8 mouse cellular contexts compared by ENCODE assay signal in the genomic region with DNA sequence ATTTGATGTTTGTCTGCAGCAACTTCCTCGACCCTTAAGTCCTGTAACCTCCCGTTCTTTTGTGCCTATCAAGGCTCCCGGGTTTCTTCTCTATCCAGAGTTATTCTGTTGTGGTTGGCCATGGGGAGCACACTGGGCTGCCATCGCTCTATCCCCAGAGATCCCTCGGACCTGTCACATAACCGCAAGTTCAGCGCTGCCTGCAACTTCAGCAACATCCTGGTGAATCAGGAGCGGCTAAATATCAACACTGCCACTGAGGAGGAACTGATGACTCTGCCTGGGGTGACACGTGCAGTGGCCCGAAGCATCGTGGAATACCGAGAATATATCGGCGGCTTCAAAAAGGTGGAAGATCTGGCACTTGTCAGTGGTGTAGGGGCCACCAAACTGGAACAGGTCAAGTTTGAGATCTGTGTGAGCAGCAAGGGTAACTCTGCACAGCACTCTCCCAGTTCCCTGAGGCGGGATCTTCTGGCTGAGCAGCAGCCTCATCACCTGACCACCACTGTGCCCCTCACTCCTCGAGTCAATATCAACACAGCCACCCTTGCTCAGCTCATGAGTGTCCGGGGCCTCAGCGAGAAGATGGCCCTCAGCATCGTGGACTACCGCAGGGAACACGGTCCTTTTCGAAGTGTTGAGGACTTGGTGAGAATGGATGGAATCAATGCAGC. TPM values are rescaled to one million over a fixed set of nuclear protein-coding genes. Genes with fewer than 3 reads are reported as not detected.
DNase-seq lines count a peak whose midpoint lies in the region; ATAC-seq and TF ChIP-seq lines count a peak whose summit lies in the region.

No protein-coding gene starts in this region.

- TF ChIP-seq CTCF in layer of hippocampus, adult 2 months (conservative IDR thresholded peaks at IDR 0.05): no peak
- no peak for TF ChIP-seq CTCF in lung, postnatal 0 days (IDR thresholded peaks at IDR 0.05)

- no peaks in the 10 kb centered on the region for H3K27me3 ChIP-seq in lung, postnatal 0 days (replicated peaks; ENCODE audit: insufficient read depth, low read length)
- H3K27me3 ChIP-seq in stomach, embryonic 15.5 days (replicated peaks): no peaks in the 10 kb centered on the region

- H3K36me3 ChIP-seq in lung, postnatal 0 days (ENCODE audit: insufficient read depth, low read length): no peaks in the 10 kb centered on the region
- H3K36me3 ChIP-seq in stomach, embryonic 15.5 days: no peaks in the 10 kb centered on the region

- no peak for DNase-seq in layer of hippocampus, adult 2 months (ENCODE audit: low spot score in 2 of 2)
- DNase-seq in layer of hippocampus, adult 9-10 months (ENCODE audit: low spot score): no peak
- peak; percentile 30 for DNase-seq in heart, postnatal 4 days
- DNase-seq in lung, postnatal 0 days (ENCODE audit: low spot score): peak; percentile 25
- DNase-seq in yolk sac, embryonic 10.5 days (ENCODE audit: low spot score): no peak
- no peak for DNase-seq in spleen, postnatal 4 days (ENCODE audit: low spot score in 2 of 2)

- peak overlapping the region; percentile 91 for H3K4me3 ChIP-seq in layer of hippocampus, adult 2 months
- peak overlapping the region; percentile 71 for H3K4me3 ChIP-seq in lung, postnatal 0 days (ENCODE audit: low read depth, low read length)
- peak overlapping the region; percentile 73 for H3K4me3 ChIP-seq in stomach, embryonic 15.5 days (replicated peaks)

- H3K9ac ChIP-seq in lung, postnatal 0 days (replicated peaks; ENCODE audit: low read depth): peak overlapping the region; percentile 59; the same call in 1 of the 2 replicates
- H3K9ac ChIP-seq in stomach, embryonic 15.5 days: no peak overlapping the region

- WGBS in lung, postnatal 0 days: 43% methylated on average over 22 of the region's 22 CpGs
- 49% methylated on average over 22 of the region's 22 CpGs for WGBS in stomach, embryonic 15.5 days

- ATAC-seq in common myeloid progenitor, adult 5-6 weeks (replicated peaks; ENCODE audit: low read depth, poor library complexity, severe bottlenecking): peak; percentile 36
- no peak for ATAC-seq in lung, postnatal 0 days
- no peak for ATAC-seq in stomach, embryonic 15.5 days (ENCODE audit: insufficient read depth, low FRiP score, low read depth)

- H3K27ac ChIP-seq in layer of hippocampus, adult 2 months: no peak overlapping the region
- no peak overlapping the region for H3K27ac ChIP-seq in lung, postnatal 0 days (ENCODE audit: low read length)
- H3K27ac ChIP-seq in stomach, embryonic 15.5 days: no peak overlapping the region

- TF ChIP-seq EP300 in lung, postnatal 0 days (IDR thresholded peaks at IDR 0.05): no peak

- peak overlapping the region; percentile 94 for H3K4me2 ChIP-seq in lung, postnatal 0 days (replicated peaks; ENCODE audit: low read depth, low read length)
- peak overlapping the region; percentile 92 for H3K4me2 ChIP-seq in stomach, embryonic 15.5 days

- H3K9me3 ChIP-seq in lung, postnatal 0 days (ENCODE audit: low read length): no peaks in the 10 kb centered on the region
- no peaks in the 10 kb centered on the region for H3K9me3 ChIP-seq in stomach, embryonic 15.5 days

- H3K4me1 ChIP-seq in lung, postnatal 0 days (ENCODE audit: insufficient read depth, low read depth, low read length): peaks cover 19% of the 10 kb centered on the region
- H3K4me1 ChIP-seq in stomach, embryonic 15.5 days: peaks cover 16% of the 10 kb centered on the region

RNA-seq across cellular contexts. Expression of a gene that starts 1.1 kb away (rescaled TPM):
- 10 to 100 TPM; 18.0 to 19.4 TPM for total RNA-seq in layer of hippocampus, adult 2 months (2021)
- total RNA-seq in common myeloid progenitor, adult 5-6 weeks (2017): 3.9 and 4.7 TPM in 2 replicates
- total RNA-seq in heart, postnatal 4 days (2021): 10 to 100 TPM; 20.8 TPM
- 16.7 and 19.2 TPM in 2 replicates for polyA plus RNA-seq in lung, postnatal 0 days (2015; fragmentation: Nextera tagmentation; extraction: Ambion mirVana)
- polyA plus RNA-seq in stomach, embryonic 15.5 days (2015; fragmentation: Nextera tagmentation; extraction: Ambion mirVana): 9.8 and 10.0 TPM in 2 replicates

Comparison
In these comparisons a context has a peak if more than half of its experiments do, and no peak if none do; other contexts are left out.
1. DNase-seq: peak in heart, postnatal 4 days (single experiment) and lung, postnatal 0 days (single experiment); none in layer of hippocampus, adult 2 months (0 of 2), layer of hippocampus, adult 9-10 months (single experiment), yolk sac, embryonic 10.5 days (single experiment) and spleen, postnatal 4 days (0 of 2).
2. Peak in every context shown above with its lines, with median percentiles within 50 percentile points of each other: H3K4me3 ChIP-seq.